Mouse (Mus musculus) bone marrow macrophage, adult 2 months (primary cell): ENCODE results near the gene Mad2l1bp. TPM values are rescaled to one million over a fixed set of nuclear protein-coding genes. Genes with fewer than 3 reads are reported as not detected.

ENCODE experiments used
- H3K27ac ChIP-seq: 2 replicates; pipeline ENCODE4 v1.5.1; 2012; ENCODE audit warnings: low read depth, low read length; ENCODE audit not compliant: insufficient read depth
- H3K4me1 ChIP-seq: 2 replicates; pipeline ENCODE4 v1.6.1; 2012; ENCODE audit warnings: low read length; ENCODE audit not compliant: control insufficient read depth, insufficient read depth
- H3K4me3 ChIP-seq: 2 replicates; pipeline ENCODE4 v1.5.1; 2012; ENCODE audit warnings: mild to moderate bottlenecking, low read length, moderate library complexity; ENCODE audit not compliant: insufficient read depth
- CTCF ChIP-seq: IDR thresholded peaks from 2 replicates; pipeline ENCODE4 v1.5.1; 2012; ENCODE audit warnings: low read depth, mild to moderate bottlenecking, low read length, moderate library complexity
- POLR2A ChIP-seq: IDR thresholded peaks from 2 replicates; pipeline ENCODE4 v1.6.1; 2012; ENCODE audit warnings: mild to moderate bottlenecking, low read depth, low read length, borderline replicate concordance
- polyA plus RNA-seq: library from polyadenylated mRNA; stranded (reverse); fragments of >200 nt; gene quantifications from 2 replicates; pipeline ENCODE4 v1.2.4, GENCODE M21; 2012; ENCODE audit not compliant: missing spikeins, insufficient read depth, insufficient read length

The Mad2l1bp gene
- polyA plus RNA-seq, 1 experiment, result 25.8 TPM

DNA sequence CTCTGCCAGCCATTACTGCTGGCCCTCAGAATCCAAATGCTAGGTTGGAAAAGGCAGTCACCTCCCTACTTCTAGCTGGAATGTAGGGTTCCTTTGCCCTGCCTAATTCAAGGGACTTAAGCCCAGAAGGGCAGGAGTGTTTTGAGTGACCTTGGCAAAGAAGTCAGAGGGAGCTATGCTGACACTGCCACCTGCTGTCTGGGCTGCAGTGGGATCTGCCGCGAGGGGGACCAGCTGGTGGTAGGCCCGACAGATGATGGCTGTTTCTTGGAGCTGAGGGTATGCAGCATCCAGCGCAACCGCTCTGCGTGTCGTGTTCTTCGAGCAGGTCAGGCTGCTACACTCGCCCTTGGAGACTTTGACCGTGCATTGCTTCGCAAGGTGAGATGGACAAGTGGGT, 13.7 kb upstream of the Mad2l1bp start:
- TF ChIP-seq CTCF (no peak), POLR2A (no peak)
- no peak overlapping the region for H3K4me3 ChIP-seq

DNA sequence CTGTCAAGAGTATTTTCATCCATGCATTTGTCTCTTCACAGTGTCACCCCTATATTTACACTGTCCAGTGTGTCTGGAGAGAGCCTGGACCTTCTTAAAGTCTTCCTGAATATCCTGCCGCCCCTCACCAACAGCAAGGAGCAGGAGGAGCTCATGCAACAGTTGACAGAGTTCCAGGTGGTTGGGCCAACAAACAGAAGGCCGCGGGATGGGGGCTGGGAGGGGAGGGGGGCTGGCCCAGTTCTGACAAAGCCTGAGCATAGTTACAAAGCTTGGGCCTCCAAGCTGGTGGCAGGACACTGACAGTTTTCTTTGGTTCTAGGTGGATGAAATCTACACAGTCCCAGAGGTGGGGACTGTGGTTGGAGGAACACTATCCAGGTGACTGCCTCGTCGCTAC, 12.9 kb upstream of the Mad2l1bp start:
- TF ChIP-seq POLR2A (no peak), CTCF (no peak)
- Histone ChIP-seq H3K4me1 (peaks cover 16% of the 10 kb centered on the region), H3K27ac (no peak overlapping the region), H3K4me3 (no peak overlapping the region)

More for the DNA sequence above, 13.7 kb upstream of the Mad2l1bp start:
- Histone ChIP-seq H3K27ac (no peak overlapping the region), H3K4me1 (peaks cover 12% of the 10 kb centered on the region)

DNA sequence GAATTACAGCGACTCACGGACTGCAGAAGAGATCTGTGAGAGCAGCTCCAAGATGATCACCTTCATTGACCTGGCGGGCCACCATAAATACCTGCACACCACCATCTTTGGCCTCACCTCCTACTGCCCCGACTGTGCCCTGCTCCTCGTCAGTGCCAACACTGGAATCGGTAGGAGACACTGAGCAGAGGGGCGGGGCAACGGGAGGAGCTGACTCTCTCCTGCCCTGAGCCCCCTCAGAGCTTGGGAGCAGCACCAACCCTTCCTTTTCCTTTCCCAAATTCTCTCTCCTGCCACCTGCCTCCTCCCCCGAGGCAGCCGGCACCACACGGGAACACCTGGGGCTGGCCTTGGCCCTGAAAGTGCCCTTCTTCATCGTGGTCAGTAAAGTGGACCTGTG, 12.1 kb upstream of the Mad2l1bp start:
- Histone ChIP-seq H3K4me1 (peaks cover 16% of the 10 kb centered on the region), H3K27ac (no peak overlapping the region), H3K4me3 (no peak overlapping the region)
- TF ChIP-seq CTCF, result no peak
- no peak for TF ChIP-seq POLR2A

DNA sequence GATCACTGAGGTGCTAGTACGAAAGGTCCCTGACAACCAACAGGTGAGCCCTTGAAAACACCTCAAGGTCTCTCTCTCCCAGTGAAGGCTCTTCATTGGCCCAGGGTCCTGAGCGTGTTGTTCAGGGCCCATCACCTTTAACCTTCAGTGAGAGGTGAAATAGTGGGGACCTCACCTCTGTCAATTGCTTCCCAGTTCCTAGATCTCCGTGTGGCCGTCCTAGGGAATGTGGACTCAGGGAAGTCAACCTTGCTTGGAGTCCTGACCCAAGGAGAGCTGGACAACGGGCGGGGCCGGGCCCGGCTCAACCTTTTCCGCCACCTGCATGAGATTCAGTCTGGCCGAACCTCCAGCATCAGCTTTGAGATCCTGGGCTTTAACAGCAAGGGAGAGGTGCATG, 11.4 kb upstream of the Mad2l1bp start:
- no peak overlapping the region for H3K27ac ChIP-seq
- TF ChIP-seq CTCF (no peak), POLR2A (no peak)
- H3K4me1 ChIP-seq, result peaks cover 16% of the 10 kb centered on the region
- no peak overlapping the region for H3K4me3 ChIP-seq

DNA sequence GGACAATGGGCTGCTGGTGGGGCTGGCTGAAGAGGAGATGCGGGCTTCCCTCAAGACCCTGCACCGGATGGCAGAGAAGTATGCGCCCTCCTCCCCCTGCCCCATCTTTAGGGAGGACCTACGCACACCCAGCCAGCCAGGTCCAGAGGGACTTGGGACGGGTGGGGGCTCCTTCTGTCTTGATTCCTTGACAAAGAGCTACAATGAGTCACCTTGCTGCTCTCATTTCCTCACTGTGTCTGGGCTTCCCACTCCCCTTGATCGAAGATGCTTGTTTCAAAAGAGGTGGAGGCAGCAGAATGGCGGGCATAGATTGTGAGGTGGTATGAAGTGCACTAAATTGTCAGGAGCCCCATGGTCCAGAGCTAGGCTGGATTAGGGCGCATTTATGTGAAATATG, 10.9 kb upstream of the Mad2l1bp start:
- H3K27ac ChIP-seq, result no peak overlapping the region
- peaks cover 17% of the 10 kb centered on the region for H3K4me1 ChIP-seq
- no peak overlapping the region for H3K4me3 ChIP-seq
- TF ChIP-seq POLR2A, result no peak
- TF ChIP-seq CTCF, result no peak

DNA sequence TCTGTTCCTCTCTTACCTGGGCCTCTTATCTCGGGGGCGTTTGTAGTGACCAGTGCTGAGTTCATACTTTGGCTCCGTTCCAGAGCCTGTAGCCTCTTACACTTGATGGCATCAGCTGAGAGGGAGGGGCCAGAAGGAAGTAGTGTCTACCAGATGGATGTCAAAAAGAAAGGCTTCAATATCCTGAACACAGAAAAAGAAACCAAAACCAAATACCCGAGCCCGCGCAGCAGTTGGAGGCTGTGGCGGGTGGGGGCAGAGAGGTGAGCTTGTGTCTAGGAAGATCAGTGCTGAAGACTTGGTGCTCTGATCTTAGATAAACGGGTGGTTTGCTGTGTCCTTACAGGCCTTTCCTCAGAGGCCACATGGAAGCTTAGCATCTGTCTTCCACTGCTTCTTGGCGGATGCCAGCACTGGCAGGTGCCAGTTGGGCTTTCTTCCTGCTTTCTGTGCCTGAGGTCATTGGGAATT, 9.6 kb upstream of the Mad2l1bp start:
- Histone ChIP-seq H3K27ac (peak overlapping the region; percentile 49), H3K4me1 (peaks cover 20% of the 10 kb centered on the region), H3K4me3 (peak overlapping the region; percentile 51)
- TF ChIP-seq POLR2A (no peak), CTCF (no peak)

DNA sequence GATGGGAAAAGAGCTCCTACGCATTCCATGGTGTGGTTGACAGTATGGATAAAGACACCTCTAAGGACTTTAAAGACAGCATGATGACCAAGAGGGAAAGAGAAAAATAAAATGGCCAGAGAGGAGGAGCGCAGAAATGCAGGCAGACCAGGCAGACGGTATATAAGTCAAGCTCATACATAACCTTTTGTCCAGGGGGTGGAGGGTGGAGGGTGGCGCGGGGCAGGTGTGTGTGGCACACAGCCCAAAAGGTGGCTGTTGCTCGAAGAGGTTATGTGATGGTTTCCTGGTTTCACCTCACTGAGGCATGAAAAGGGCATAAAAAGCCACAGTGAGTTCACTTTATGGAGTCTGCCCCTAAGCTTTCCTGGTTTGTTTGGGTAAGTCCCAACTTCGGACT, 9.2 kb upstream of the Mad2l1bp start:
- no peak for TF ChIP-seq CTCF
- no peak for TF ChIP-seq POLR2A
- peaks cover 20% of the 10 kb centered on the region for H3K4me1 ChIP-seq
- 0 out of 2 replicates have a peak overlapping the region, but pooled peaks have one; percentile 49 for H3K27ac ChIP-seq
- peak overlapping the region; percentile 51 for H3K4me3 ChIP-seq

DNA sequence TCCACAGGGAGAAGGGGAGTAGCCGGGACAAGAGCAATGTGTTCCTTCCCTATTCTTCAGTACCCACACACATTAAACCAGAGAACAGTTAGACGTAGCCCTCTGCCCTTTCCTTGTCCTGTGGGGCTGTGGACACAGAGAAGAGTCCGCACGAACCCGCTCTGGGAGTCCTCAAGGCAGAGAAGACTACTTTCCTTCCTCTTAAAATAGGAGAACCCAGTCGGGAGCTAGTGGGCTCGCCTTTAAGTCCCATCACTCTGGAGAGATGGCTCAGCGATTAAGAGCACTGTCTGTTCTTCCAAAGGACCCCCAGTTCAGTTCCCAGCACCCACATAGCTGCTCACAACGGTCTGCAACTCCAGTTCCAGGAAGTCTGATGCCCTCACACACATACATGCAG, 8.4 kb upstream of the Mad2l1bp start:
- no peak for TF ChIP-seq CTCF
- no peak for TF ChIP-seq POLR2A
- Histone ChIP-seq H3K27ac (peak overlapping the region; percentile 47), H3K4me3 (peak overlapping the region; percentile 89), H3K4me1 (peaks cover 20% of the 10 kb centered on the region)

DNA sequence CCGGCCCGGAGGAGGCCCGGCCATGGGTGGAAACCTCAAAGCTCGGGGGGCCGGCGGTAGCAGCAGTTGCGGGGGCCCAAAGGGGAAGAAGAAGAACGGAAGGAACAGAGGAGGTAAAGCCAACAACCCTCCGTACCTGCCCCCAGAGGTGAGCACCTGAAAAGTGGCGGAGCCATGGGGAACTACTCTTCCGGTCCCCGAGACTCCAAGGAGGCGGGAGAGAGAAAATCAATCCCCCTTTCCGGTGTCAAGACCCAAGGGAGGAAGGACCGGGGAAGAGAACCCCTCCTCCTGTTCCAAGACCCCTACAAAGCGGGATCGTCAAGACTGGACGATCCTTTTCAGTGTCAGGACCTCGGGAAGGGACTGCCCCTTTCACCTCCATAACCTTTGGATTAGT, 7.8 kb upstream of the Mad2l1bp start:
- peak overlapping the region; percentile 47 for H3K27ac ChIP-seq
- peaks cover 20% of the 10 kb centered on the region for H3K4me1 ChIP-seq
- TF ChIP-seq CTCF (no peak), POLR2A (no peak)
- H3K4me3 ChIP-seq, result peak overlapping the region; percentile 89

DNA sequence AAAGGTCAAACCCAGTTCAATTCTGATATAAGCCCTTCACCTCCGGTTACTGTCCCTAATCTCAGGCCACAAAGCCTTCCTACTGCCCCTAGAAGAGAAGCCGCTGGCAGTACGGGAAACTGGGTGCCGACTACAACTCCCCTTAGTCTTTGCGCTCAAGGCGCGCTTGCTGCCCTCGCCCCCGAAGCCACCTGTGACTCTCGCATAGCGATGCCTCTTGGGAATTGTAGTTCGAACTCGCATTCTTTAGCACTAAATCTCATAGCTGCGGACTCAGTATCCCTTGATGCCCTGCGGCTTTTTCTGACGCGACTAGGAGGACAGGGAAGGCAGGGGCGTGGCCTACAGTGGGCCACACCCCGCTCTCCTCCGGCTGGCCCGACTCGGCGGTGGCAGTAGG, 7.3 kb upstream of the Mad2l1bp start, which contains the start of gene Gtpbp2:
TSS of gene Gtpbp2 (plus strand) at position 347 of the 400 bp plus-strand sequence.
- Histone ChIP-seq H3K27ac (peak within 1 kb of the TSS; percentile 63), H3K4me1 (peaks cover 20% of the 10 kb centered on the region), H3K4me3 (peak within 1 kb of the TSS; percentile 89)
- TF ChIP-seq CTCF, result no peak
- no peak for TF ChIP-seq POLR2A

DNA sequence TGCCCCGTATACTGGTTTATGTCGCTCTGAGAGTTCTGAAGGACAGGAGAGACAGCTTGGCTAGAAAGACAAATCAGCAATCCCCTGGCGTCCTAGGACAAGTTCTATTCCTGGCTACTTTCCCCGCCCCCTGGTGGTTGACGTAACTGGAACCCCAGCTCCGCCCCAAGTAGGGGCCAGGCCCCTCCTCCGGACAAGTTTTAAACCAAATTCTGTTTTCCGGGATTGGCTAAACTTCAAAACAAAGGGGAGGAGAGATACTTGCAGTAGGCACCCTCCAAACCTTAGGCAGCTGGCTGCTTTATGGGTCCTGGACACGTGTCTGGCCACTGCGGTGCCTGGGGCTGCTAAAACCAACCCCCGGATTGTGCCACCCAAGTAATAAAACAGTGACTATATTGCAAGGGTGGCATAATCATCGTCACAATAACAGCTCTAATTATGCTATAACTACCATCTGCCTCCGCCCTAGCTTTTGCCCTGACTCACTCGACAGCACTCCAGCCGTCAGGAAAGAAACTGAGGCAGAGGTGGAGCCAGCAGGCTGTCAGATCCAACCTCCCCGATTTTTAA, 6.8 kb upstream of the Mad2l1bp start:
- peaks cover 20% of the 10 kb centered on the region for H3K4me1 ChIP-seq
- H3K27ac ChIP-seq, result peak overlapping the region; percentile 63
- TF ChIP-seq POLR2A (no peak), CTCF (no peak)
- H3K4me3 ChIP-seq, result peak overlapping the region; percentile 57
